Mouse (Mus musculus): ENCODE measurements around the gene Ofcc1.

Gene Ofcc1

DNA sequence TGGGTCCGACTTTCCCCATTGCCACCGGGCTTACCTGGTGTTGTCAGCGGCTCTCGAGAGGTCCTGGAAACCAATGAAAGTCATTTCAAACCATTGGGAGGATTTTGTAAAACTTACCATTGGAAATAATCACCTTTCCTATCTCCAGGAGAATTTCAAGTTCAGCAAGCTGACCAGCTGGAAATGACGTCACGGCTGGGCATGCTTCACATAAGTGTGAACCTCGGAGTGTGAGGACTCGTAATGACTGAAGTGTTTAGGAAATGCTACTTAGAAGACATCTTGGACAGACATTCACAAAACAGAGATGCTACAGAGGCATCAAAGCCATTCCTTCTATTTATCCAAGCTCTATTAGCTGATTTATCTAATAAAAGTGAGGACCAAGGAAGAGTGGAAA is 361.0 kb downstream of the Ofcc1 start:
- DNase-seq (ENCODE audit: low spot score) = no peak

GRCm38 (mm10) chr13:39997901-39998300 is 363.3 kb downstream of the Ofcc1 start:
- DNase-seq (ENCODE audit: low spot score) = no peak

GRCm38 (mm10) chr13:39979294-39980061 is 381.8 kb downstream of the Ofcc1 start:
- no peak for DNase-seq (ENCODE audit: low spot score)

- no peak for DNase-seq (ENCODE audit: low spot score)
These were observed 392.8 kb downstream of the Ofcc1 start for GRCm38 (mm10) chr13:39968349-39969016.

DNA sequence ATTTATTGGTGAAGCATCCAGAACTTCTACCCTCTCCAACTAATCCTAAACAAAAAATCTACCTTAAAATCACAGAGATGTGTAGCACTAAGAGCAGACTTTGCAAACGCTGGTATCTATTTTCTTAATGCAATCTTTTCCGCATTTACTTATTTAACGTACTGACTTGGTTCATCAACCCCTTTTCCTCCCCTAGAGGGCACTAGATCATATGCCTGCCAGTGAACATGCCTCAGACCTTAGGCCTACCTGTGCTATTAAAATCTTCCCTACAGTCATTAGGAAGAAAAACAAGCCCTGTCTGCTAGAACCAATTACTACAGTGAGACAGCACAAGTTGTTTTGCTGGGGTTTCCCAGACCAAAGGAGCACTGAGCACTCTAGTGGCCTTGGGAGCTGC is 404.0 kb downstream of the Ofcc1 start:
- DNase-seq (ENCODE audit: low spot score) = no peak

- DNase-seq (ENCODE audit: low spot score) = no peak
These were observed 405.2 kb downstream of the Ofcc1 start for GRCm38 (mm10) chr13:39956017-39956416.

Measured in yolk sac, embryonic 10.5 days (tissue).